Mouse (Mus musculus) thymus, postnatal 25 days (tissue): ENCODE results near the gene Sult6b2.

Experiments used
- DNase-seq: peaks from one replicate; pipeline ENCODE4 v3.0.0; 2022

Sult6b2 gene

GRCm38 (mm10) chr6:142776935-142777334, 27.4 kb downstream of the Sult6b2 start:
- no peak for DNase-seq

GRCm38 (mm10) chr6:142773566-142773965, 30.7 kb downstream of the Sult6b2 start:
- no peak for DNase-seq

- no peak for DNase-seq
Observed at GRCm38 (mm10) chr6:142771643-142772042, 32.7 kb downstream of the Sult6b2 start.

GRCm38 (mm10) chr6:142769896-142770295, 34.4 kb downstream of the Sult6b2 start:
- DNase-seq, result no peak

GRCm38 (mm10) chr6:142767305-142767704, 37.0 kb downstream of the Sult6b2 start:
- DNase-seq, result no peak

- DNase-seq, result no peak
Observed at GRCm38 (mm10) chr6:142764933-142765332, 39.4 kb downstream of the Sult6b2 start.

- DNase-seq, result no peak
Observed at GRCm38 (mm10) chr6:142759633-142760032, 44.7 kb downstream of the Sult6b2 start.

- DNase-seq, result no peak
Observed at GRCm38 (mm10) chr6:142758562-142758961, 45.7 kb downstream of the Sult6b2 start.

- DNase-seq, result no peak
Observed at GRCm38 (mm10) chr6:142757976-142758375, 46.3 kb downstream of the Sult6b2 start.

GRCm38 (mm10) chr6:142757334-142757965, 46.9 kb downstream of the Sult6b2 start:
- DNase-seq, result no peak

GRCm38 (mm10) chr6:142756507-142757333, 47.6 kb downstream of the Sult6b2 start, which contains the start of gene Cmas:
Gene Cmas, plus strand, starts transcription at chr6:142756686.
- peak; percentile 92 for DNase-seq

GRCm38 (mm10) chr6:142752331-142753246, 51.7 kb downstream of the Sult6b2 start:
- DNase-seq, result peak; percentile 50

- no peak for DNase-seq
Observed at GRCm38 (mm10) chr6:142751365-142751764, 52.9 kb downstream of the Sult6b2 start.

GRCm38 (mm10) chr6:142748057-142748708, 56.1 kb downstream of the Sult6b2 start:
- DNase-seq, result no peak

GRCm38 (mm10) chr6:142747165-142747564, 57.1 kb downstream of the Sult6b2 start:
- no peak for DNase-seq

GRCm38 (mm10) chr6:142746765-142747164, 57.5 kb downstream of the Sult6b2 start:
- no peak for DNase-seq

- DNase-seq, result no peak
Observed at GRCm38 (mm10) chr6:142745484-142745883, 58.8 kb downstream of the Sult6b2 start.

- no peak for DNase-seq
Observed at GRCm38 (mm10) chr6:142743193-142743592, 61.1 kb downstream of the Sult6b2 start.

- no peak for DNase-seq
Observed at GRCm38 (mm10) chr6:142741763-142742162, 62.5 kb downstream of the Sult6b2 start.

- no peak for DNase-seq
Observed at GRCm38 (mm10) chr6:142738637-142739036, 65.7 kb downstream of the Sult6b2 start.

- no peak for DNase-seq
Observed at GRCm38 (mm10) chr6:142738225-142738624, 66.1 kb downstream of the Sult6b2 start.

- no peak for DNase-seq
Observed at GRCm38 (mm10) chr6:142735302-142736005, 68.8 kb downstream of the Sult6b2 start.
